Mouse (Mus musculus) embryonic facial prominence, embryonic 12.5 days (tissue): ENCODE results near the gene Ntpcr. TPM values are rescaled to one million over a fixed set of nuclear protein-coding genes. Genes with fewer than 3 reads are reported as not detected.
A peak's percentile ranks its signal among the peaks of the same experiment; 100 is the strongest.

Experiments used
- ATAC-seq: fragments of 200-750 bp; cut with Nextera tagmentation; 2 replicates; pipeline ENCODE4 v1.8.0; 2017; ENCODE audit not compliant: insufficient number of reproducible peaks, insufficient read depth, low FRiP score, low TSS enrichment
- H3K27ac ChIP-seq: fragments of 300-500 bp; sonication (generic); 2 replicates; pipeline ENCODE4 v1.5.1; 2016; ENCODE audit warnings: mild to moderate bottlenecking
- H3K27me3 ChIP-seq: fragments of 300-500 bp; sonication (generic); 2 replicates; pipeline ENCODE4 v1.6.1; 2016; ENCODE audit warnings: mild to moderate bottlenecking, moderate library complexity
- H3K36me3 ChIP-seq: fragments of 300-500 bp; sonication (generic); 2 replicates; pipeline ENCODE4 v1.6.1; 2016; ENCODE audit warnings: mild to moderate bottlenecking
- H3K4me1 ChIP-seq: fragments of 300-500 bp; sonication (generic); 2 replicates; pipeline ENCODE4 v1.6.1; 2016
- H3K4me2 ChIP-seq: fragments of 300-500 bp; sonication (generic); replicated peaks from 2 replicates; pipeline ENCODE4 v1.6.1; 2016; ENCODE audit warnings: mild to moderate bottlenecking, moderate library complexity
- H3K4me3 ChIP-seq: fragments of 300-500 bp; sonication (generic); 2 replicates; pipeline ENCODE4 v1.5.1; 2016; ENCODE audit warnings: mild to moderate bottlenecking
- H3K9ac ChIP-seq: fragments of 300-500 bp; sonication (generic); 2 replicates; pipeline ENCODE4 v1.6.1; 2016; ENCODE audit warnings: mild to moderate bottlenecking, moderate library complexity
- H3K9me3 ChIP-seq: fragments of 300-500 bp; sonication (generic); 2 replicates; pipeline ENCODE4 v1.6.1; 2016; ENCODE audit warnings: mild to moderate bottlenecking, moderate library complexity
- WGBS: fragments of 180-500 bp; shearing (Covaris S2); methylation state at CpG from one replicate; pipeline ENCODE4 v1.1.7; 2016; 5-methylcytosine and 5-hydroxymethylcytosine counted together
- polyA plus RNA-seq: library from polyadenylated mRNA; unstranded; fragments of >200 nt; fragmentation: Nextera tagmentation; extraction: Ambion mirVana; gene quantifications from 2 replicates; pipeline ENCODE4 v1.2.1, GENCODE M21; 2016

The Ntpcr gene
- polyA plus RNA-seq, 1 experiment from 2014 or later: 28.4 TPM

- Histone ChIP-seq H3K4me2 (no peak overlapping the region), H3K27ac (no peak overlapping the region), H3K4me1 (peaks cover 15% of the 10 kb centered on the region), H3K4me3 (no peak overlapping the region), H3K9ac (no peak overlapping the region), H3K36me3 (no peaks in the 10 kb centered on the region), H3K27me3 (no peaks in the 10 kb centered on the region), H3K9me3 (no peaks in the 10 kb centered on the region)
- WGBS: 80% methylated on average over 5 of the region's 5 CpGs
- ATAC-seq: no peak
Measured at GRCm38 (mm10) chr8:125726986-125727385, 2.8 kb upstream of the Ntpcr start.

DNA sequence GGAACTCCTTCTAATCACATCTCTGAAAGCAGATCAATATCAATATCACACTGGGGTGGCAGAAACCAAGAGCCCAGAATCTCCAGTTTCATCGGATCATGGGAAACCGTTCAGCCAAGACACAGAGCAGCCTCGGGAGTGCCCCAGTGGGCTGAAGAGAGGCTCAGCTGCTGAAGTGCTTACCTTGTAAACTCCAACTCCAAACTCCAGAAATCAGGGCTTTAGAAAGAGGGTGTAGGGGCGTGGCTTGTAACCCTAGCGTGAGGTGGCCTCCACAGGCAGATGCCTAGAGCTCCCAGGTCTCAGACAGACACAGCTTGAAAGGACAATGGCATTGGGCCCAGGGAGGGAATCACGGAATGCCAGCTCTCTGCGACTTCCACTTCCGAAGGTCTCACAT, 2.0 kb upstream of the Ntpcr start:
- Histone ChIP-seq H3K9ac (no peak overlapping the region), H3K4me1 (peaks cover 15% of the 10 kb centered on the region), H3K27ac (no peak overlapping the region), H3K9me3 (no peaks in the 10 kb centered on the region), H3K4me3 (no peak overlapping the region), H3K27me3 (no peaks in the 10 kb centered on the region), H3K36me3 (no peaks in the 10 kb centered on the region), H3K4me2 (no peak overlapping the region)
- WGBS: 47% methylated on average over 8 of the region's 8 CpGs
- ATAC-seq: no peak

DNA sequence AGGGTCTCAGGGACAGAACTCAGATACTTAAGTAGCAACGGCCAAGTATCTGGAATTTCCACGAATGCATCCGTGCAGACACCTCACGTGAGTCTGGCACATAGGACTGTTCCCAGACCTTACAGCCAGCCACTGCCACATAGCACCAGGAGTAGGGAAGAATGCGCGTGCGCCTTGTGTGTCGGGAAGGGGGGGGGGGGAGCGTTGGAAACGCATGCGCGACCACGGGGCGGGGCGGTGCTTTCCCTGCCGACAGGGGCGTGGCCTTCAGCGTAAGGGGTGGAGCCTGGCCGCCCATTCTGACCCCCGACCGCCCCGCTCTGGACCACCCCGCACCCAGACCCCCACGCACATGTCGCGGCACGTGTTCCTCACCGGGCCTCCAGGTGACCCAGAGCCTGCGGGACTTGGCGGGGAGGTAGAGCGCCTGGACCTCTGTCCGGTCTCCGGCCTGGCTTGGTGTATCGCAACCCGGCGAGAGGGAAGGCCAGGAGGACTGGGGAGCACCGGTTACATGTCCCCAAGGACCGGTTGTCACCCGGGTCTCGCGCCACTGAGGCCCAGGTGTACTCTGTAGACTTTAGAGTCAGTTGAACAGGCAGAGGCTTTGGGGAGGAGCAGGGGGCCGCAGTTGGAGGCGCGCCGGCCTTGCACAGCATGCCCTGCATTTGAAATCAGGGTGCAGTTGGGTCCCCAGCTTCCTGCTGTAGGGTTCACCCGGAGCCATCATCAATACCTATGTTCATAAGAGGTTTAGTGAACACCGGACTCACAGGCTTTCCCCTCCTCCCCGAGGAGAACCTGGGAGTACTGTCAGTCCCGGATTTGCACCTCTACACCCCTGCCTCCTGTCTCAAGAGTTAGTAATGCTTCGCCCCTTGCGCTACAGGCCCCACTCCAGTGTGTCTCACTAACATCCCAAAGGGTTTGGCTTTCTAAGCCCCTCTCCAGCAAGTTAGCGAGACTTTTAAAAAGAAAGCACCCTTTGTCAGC, 4.5 kb downstream of the Ntpcr start:
- ATAC-seq: peak; percentile 84
- H3K4me3 ChIP-seq: peak overlapping the region; percentile 74
- H3K9me3 ChIP-seq: no peaks in the 10 kb centered on the region
- no peaks in the 10 kb centered on the region for H3K36me3 ChIP-seq
- WGBS: 4% methylated on average over 51 of the region's 52 CpGs
- peak overlapping the region; percentile 75 for H3K4me2 ChIP-seq
- H3K4me1 ChIP-seq: peaks cover 15% of the 10 kb centered on the region
- no peaks in the 10 kb centered on the region for H3K27me3 ChIP-seq
- no peak overlapping the region for H3K27ac ChIP-seq
- peak overlapping the region; percentile 76 for H3K9ac ChIP-seq

GRCm38 (mm10) chr8:125738956-125739355, 9.2 kb downstream of the Ntpcr start:
- no peak overlapping the region for H3K9ac ChIP-seq
- ATAC-seq: no peak
- 84% methylated on average over 4 of the region's 4 CpGs for WGBS

DNA sequence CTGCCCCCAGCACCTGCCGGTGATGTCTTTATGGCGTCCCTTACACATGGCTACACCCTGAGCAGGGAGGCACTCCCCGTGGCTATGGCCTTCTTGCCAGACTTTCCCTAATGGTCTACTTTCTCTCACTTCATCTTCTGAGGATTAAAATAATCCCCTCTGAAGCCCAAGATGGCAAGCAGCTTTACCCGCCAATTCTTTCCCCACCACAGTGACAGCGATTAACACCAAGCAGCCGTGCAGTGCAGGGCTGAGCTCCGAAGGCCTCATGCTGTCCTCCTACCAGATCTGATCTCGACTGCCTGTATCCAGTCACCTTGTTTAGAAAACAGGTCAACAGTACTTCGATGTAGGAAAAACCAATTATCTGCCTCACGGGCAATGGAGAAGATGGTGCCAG, 10.9 kb downstream of the Ntpcr start:
- 89% methylated on average over 10 of the region's 10 CpGs for WGBS
- Histone ChIP-seq H3K9ac (no peak overlapping the region), H3K36me3 (no peaks in the 10 kb centered on the region), H3K27me3 (no peaks in the 10 kb centered on the region), H3K27ac (no peak overlapping the region), H3K4me2 (no peak overlapping the region), H3K9me3 (no peaks in the 10 kb centered on the region), H3K4me3 (no peak overlapping the region), H3K4me1 (no peaks in the 10 kb centered on the region)
- ATAC-seq: no peak

More at GRCm38 (mm10) chr8:125738956-125739355, 9.2 kb downstream of the Ntpcr start:
- H3K27ac ChIP-seq: no peak overlapping the region
- H3K27me3 ChIP-seq: no peaks in the 10 kb centered on the region
- H3K4me1 ChIP-seq: no peaks in the 10 kb centered on the region; the same call in 1 of the 2 replicates
- H3K9me3 ChIP-seq: no peaks in the 10 kb centered on the region
- H3K4me3 ChIP-seq: no peak overlapping the region
- H3K36me3 ChIP-seq: no peaks in the 10 kb centered on the region
- H3K4me2 ChIP-seq: no peak overlapping the region

- H3K4me1 ChIP-seq: no peaks in the 10 kb centered on the region
- no peak for ATAC-seq
- H3K27me3 ChIP-seq: no peaks in the 10 kb centered on the region
- H3K27ac ChIP-seq: no peak overlapping the region
- no peaks in the 10 kb centered on the region for H3K9me3 ChIP-seq
- no peak overlapping the region for H3K4me2 ChIP-seq
- H3K9ac ChIP-seq: no peak overlapping the region
- no peak overlapping the region for H3K4me3 ChIP-seq
- 69% methylated on average over 5 of the region's 5 CpGs for WGBS
- no peaks in the 10 kb centered on the region for H3K36me3 ChIP-seq
Measured at GRCm38 (mm10) chr8:125741377-125741776, 11.6 kb downstream of the Ntpcr start.

DNA sequence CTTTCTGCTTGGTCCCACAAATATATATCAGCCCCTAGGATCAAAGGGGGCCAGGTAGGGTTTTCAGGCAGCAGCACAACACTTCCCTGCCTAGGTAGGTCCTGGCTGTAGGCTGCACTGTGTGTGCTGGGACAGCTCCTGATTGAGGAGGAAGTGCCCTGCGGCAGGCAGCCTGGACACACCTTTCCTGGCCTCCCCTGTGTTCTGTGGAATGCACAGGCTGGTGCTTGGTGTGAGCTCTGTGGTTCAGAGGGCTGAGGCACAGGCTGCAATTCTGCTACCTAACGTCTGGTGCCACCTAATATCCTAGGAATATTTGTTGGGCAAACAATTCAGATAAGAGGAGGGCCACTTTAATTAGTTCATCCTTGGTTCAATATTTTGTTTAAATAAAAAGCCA, 12.1 kb downstream of the Ntpcr start:
- Histone ChIP-seq H3K4me2 (no peak overlapping the region), H3K27ac (no peak overlapping the region), H3K9ac (no peak overlapping the region), H3K9me3 (no peaks in the 10 kb centered on the region), H3K27me3 (no peaks in the 10 kb centered on the region), H3K4me1 (no peaks in the 10 kb centered on the region), H3K36me3 (no peaks in the 10 kb centered on the region), H3K4me3 (no peak overlapping the region)
- ATAC-seq: no peak
- 54% methylated on average over 2 of the region's 2 CpGs for WGBS

GRCm38 (mm10) chr8:125742406-125742805, 12.6 kb downstream of the Ntpcr start:
- no peaks in the 10 kb centered on the region for H3K27me3 ChIP-seq
- H3K36me3 ChIP-seq: no peaks in the 10 kb centered on the region

DNA sequence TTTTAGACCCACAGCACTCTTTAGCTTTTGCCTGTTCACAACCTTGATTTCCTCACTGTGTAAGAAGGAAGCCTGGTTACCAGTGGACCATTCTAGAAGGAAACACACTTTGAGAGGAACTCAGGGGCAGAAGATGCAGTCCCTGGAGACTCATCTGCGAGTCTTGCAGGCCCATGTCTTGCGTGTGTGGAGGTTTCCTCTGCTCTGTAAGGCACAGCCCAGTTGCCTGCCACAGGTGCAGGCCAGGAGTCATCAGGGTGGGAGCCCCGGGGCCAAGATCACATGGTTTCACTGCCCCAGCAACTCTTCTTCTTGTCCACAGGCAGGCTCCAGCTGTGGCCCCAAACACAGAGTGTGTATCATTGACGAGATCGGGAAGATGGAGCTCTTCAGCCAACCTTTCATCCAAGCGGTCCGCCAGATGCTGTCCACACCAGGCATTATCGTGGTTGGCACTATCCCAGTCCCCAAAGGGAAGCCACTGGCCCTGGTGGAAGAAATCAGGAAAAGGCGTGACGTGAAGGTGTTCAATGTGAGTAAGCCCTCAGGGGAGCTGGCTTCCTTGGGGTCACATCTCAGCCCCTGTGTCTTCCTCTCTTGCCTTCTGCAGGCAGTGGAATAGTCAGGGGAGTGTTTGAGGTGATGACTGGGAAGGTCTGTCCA, 15.3 kb downstream of the Ntpcr start:
- Histone ChIP-seq H3K36me3 (no peaks in the 10 kb centered on the region), H3K9ac (no peak overlapping the region), H3K9me3 (no peaks in the 10 kb centered on the region), H3K27ac (no peak overlapping the region), H3K4me2 (no peak overlapping the region), H3K4me3 (no peak overlapping the region), H3K4me1 (no peaks in the 10 kb centered on the region), H3K27me3 (no peaks in the 10 kb centered on the region)
- WGBS: 85% methylated on average over 10 of the region's 10 CpGs
- ATAC-seq: no peak

More at GRCm38 (mm10) chr8:125742406-125742805, 12.6 kb downstream of the Ntpcr start:
- no peak overlapping the region for H3K4me3 ChIP-seq
- H3K4me2 ChIP-seq: no peak overlapping the region
- H3K27ac ChIP-seq: no peak overlapping the region
- no peak overlapping the region for H3K9ac ChIP-seq
- no peaks in the 10 kb centered on the region for H3K4me1 ChIP-seq
- 82% methylated on average over 8 of the region's 8 CpGs for WGBS
- H3K9me3 ChIP-seq: no peaks in the 10 kb centered on the region
- no peak for ATAC-seq

GRCm38 (mm10) chr8:125747390-125747789, 17.6 kb downstream of the Ntpcr start:
- Histone ChIP-seq H3K4me2 (no peak overlapping the region), H3K4me1 (peaks cover 14% of the 10 kb centered on the region), H3K27ac (no peak overlapping the region), H3K36me3 (no peaks in the 10 kb centered on the region), H3K9ac (no peak overlapping the region), H3K9me3 (no peaks in the 10 kb centered on the region), H3K4me3 (no peak overlapping the region), H3K27me3 (no peaks in the 10 kb centered on the region)
- 74% methylated on average over 8 of the region's 8 CpGs for WGBS
- no peak for ATAC-seq

GRCm38 (mm10) chr8:125750846-125751245, 21.1 kb downstream of the Ntpcr start:
- Histone ChIP-seq H3K9me3 (no peaks in the 10 kb centered on the region), H3K4me2 (no peak overlapping the region), H3K4me1 (peaks cover 14% of the 10 kb centered on the region), H3K27ac (no peak overlapping the region), H3K36me3 (no peaks in the 10 kb centered on the region), H3K27me3 (no peaks in the 10 kb centered on the region), H3K9ac (no peak overlapping the region), H3K4me3 (no peak overlapping the region)
- ATAC-seq: no peak
- 49% methylated on average over 8 of the region's 8 CpGs for WGBS

GRCm38 (mm10) chr8:125755896-125756295, 26.1 kb downstream of the Ntpcr start:
- H3K9me3 ChIP-seq: no peaks in the 10 kb centered on the region
- no peak overlapping the region for H3K4me3 ChIP-seq
- peaks cover 17% of the 10 kb centered on the region for H3K4me1 ChIP-seq
- H3K36me3 ChIP-seq: no peaks in the 10 kb centered on the region
- H3K27me3 ChIP-seq: no peaks in the 10 kb centered on the region
- H3K4me2 ChIP-seq: no peak overlapping the region
- no peak for ATAC-seq
- no peak overlapping the region for H3K9ac ChIP-seq
- 81% methylated on average over 8 of the region's 8 CpGs for WGBS
- no peak overlapping the region for H3K27ac ChIP-seq
